ENCODE assay signal across 10 mouse cellular contexts in genomic region chr9:47471767-47472420, GRCm38 (mm10). TPM values are rescaled to one million over a fixed set of nuclear protein-coding genes. Genes with fewer than 3 reads are reported as not detected.
DNase-seq lines count a peak whose midpoint lies in the region; ATAC-seq and TF ChIP-seq lines count a peak whose summit lies in the region.
"Had no signal": no experiment of that assay in that cellular context is flagged by ENCODE, and none has a peak within 500 bp of the region (broad histone marks: within the 10 kb centered on the region; RNA-seq: fewer than 3 reads in every experiment).

No protein-coding gene starts in this region.

- no peak overlapping the region for H3K27ac ChIP-seq in liver, adult 2 months (replicated peaks; ENCODE audit: insufficient read depth, low read depth, low read length)
- no peak overlapping the region for H3K27ac ChIP-seq in liver, embryonic 12.5 days
- H3K27ac ChIP-seq in heart, embryonic 14.5 days (replicated peaks in 1 of 2; ENCODE audit: control insufficient read depth in 1 of 2, insufficient read depth in 1 of 2, low read depth in 2 of 2, low read length in 2 of 2): no peak overlapping the region
- H3K27ac ChIP-seq in lung, embryonic 15.5 days: peak overlapping the region; percentile 27
- H3K27ac ChIP-seq: neural tube, embryonic 12.5 days had no signal

- intact Hi-C loops in left cerebral cortex, postnatal 25 days (cut with DNase I): no loop called here
- intact Hi-C loops in gastrocnemius, postnatal 36 days (cut with DNase I): no loop called here

- WGBS in liver, adult 2 months: 33% methylated on average over 10 of the region's 10 CpGs
- WGBS in liver, embryonic 12.5 days (ENCODE audit: insufficient replicate concordance): 33% methylated on average over 10 of the region's 10 CpGs
- WGBS in heart, embryonic 14.5 days: 41% methylated on average over 10 of the region's 10 CpGs
- 43% methylated on average over 10 of the region's 10 CpGs for WGBS in lung, embryonic 15.5 days

- no peak for ATAC-seq in liver, embryonic 12.5 days
- ATAC-seq in heart, embryonic 14.5 days (ENCODE audit: insufficient number of reproducible peaks, insufficient read depth, low FRiP score, low read depth): peak; percentile 59; the same call in 1 of the 2 replicates
- ATAC-seq in lung, embryonic 15.5 days (ENCODE audit: borderline replicate concordance, extremely low read depth, low FRiP score, low TSS enrichment): no peak

- H3K9ac ChIP-seq in liver, adult 2 months (ENCODE audit: low read depth, low read length): no peak overlapping the region
- H3K9ac ChIP-seq in liver, embryonic 12.5 days: no peak overlapping the region
- H3K9ac ChIP-seq in heart, embryonic 14.5 days (ENCODE audit: low read length): no peak overlapping the region
- no peak overlapping the region for H3K9ac ChIP-seq in lung, embryonic 15.5 days
- H3K9ac ChIP-seq: neural tube, embryonic 12.5 days had no signal

- no peaks in the 10 kb centered on the region for H3K36me3 ChIP-seq in liver, adult 2 months (ENCODE audit: control insufficient read depth, insufficient read depth, low read length)
- H3K36me3 ChIP-seq in liver, embryonic 12.5 days: no peaks in the 10 kb centered on the region
- no peaks in the 10 kb centered on the region for H3K36me3 ChIP-seq in heart, embryonic 14.5 days (ENCODE audit: control insufficient read depth, insufficient read depth, low read length)
- H3K36me3 ChIP-seq in lung, embryonic 15.5 days: no peaks in the 10 kb centered on the region
- H3K36me3 ChIP-seq: neural tube, embryonic 12.5 days had no signal

- TF ChIP-seq CTCF in liver, adult 2 months (IDR thresholded peaks at IDR 0.05; ENCODE audit: low read depth, low read length): peak; percentile 20; the same call in 1 of the 2 replicates

- no peak overlapping the region for H3K4me2 ChIP-seq in liver, embryonic 12.5 days
- H3K4me2 ChIP-seq in heart, embryonic 14.5 days (ENCODE audit: low read length): no peak overlapping the region
- no peak overlapping the region for H3K4me2 ChIP-seq in lung, embryonic 15.5 days
- H3K4me2 ChIP-seq: neural tube, embryonic 12.5 days had no signal

- no peaks in the 10 kb centered on the region for H3K4me1 ChIP-seq in liver, adult 2 months (ENCODE audit: control insufficient read depth, insufficient read depth, low read length)
- H3K4me1 ChIP-seq in liver, embryonic 12.5 days: no peaks in the 10 kb centered on the region
- peaks cover 0 to 2% of the 10 kb centered on the region in 2 experiments; a peak in 2 of 4 replicates for H3K4me1 ChIP-seq in heart, embryonic 14.5 days (ENCODE audit: control insufficient read depth in 2 of 2, insufficient read depth in 2 of 2, low read length in 2 of 2)
- H3K4me1 ChIP-seq in lung, embryonic 15.5 days: peaks cover 6% of the 10 kb centered on the region; the same call in 1 of the 2 replicates

- H3K27me3 ChIP-seq in liver, adult 2 months (ENCODE audit: control insufficient read depth, insufficient read depth, low read length): no peaks in the 10 kb centered on the region
- no peaks in the 10 kb centered on the region for H3K27me3 ChIP-seq in liver, embryonic 12.5 days (replicated peaks)
- peaks cover 15% of the 10 kb centered on the region; the same call in 1 of the 2 replicates for H3K27me3 ChIP-seq in heart, embryonic 14.5 days (ENCODE audit: control insufficient read depth, insufficient read depth, low read length)
- H3K27me3 ChIP-seq in lung, embryonic 15.5 days: no peaks in the 10 kb centered on the region

- no peaks in the 10 kb centered on the region for H3K9me3 ChIP-seq in liver, embryonic 12.5 days (replicated peaks)
- no peaks in the 10 kb centered on the region for H3K9me3 ChIP-seq in heart, embryonic 14.5 days (ENCODE audit: control insufficient read depth, low read length)
- H3K9me3 ChIP-seq in lung, embryonic 15.5 days: no peaks in the 10 kb centered on the region
- H3K9me3 ChIP-seq: neural tube, embryonic 12.5 days had no signal

- TF ChIP-seq POLR2A in liver, adult 2 months (IDR thresholded peaks at IDR 0.05; ENCODE audit: extremely low read depth, insufficient read depth, low read length): no peak

- no peaks in the 10 kb centered on the region for H3K79me2 ChIP-seq in liver, adult 2 months (ENCODE audit: control insufficient read depth, insufficient read depth, low read length)

- peak; percentile 61 for DNase-seq in liver, adult 2 months (ENCODE audit: extremely low read depth, low read depth, low spot score)
- peak; percentile 65 for DNase-seq in cerebellum, adult 9-10 months
- DNase-seq in left cerebral cortex, postnatal 25 days (ENCODE audit: low spot score in 2 of 2): no peak
- no peak for DNase-seq in right cerebral cortex, postnatal 25 days
- DNase-seq in gastrocnemius, postnatal 36 days: no peak

- H3K4me3 ChIP-seq in liver, adult 2 months (ENCODE audit: insufficient read depth, low read depth, low read length): no peak overlapping the region
- H3K4me3 ChIP-seq in liver, embryonic 12.5 days: no peak overlapping the region
- H3K4me3 ChIP-seq in heart, embryonic 14.5 days (ENCODE audit: control insufficient read depth in 1 of 2, insufficient read depth in 1 of 2, low read depth in 1 of 2, low read length in 2 of 2): no peak overlapping the region
- H3K4me3 ChIP-seq in lung, embryonic 15.5 days: no peak overlapping the region
- H3K4me3 ChIP-seq: erythroblast, embryonic 14.5 days; neural tube, embryonic 12.5 days had no signal

RNA-seq across cellular contexts. Expression of gene Cadm1, which starts 58.1 kb away (rescaled TPM):
- 21.4 and 26.8 TPM in 2 replicates for total RNA-seq in liver, adult 2 months (2014; rRNA removed)
- 12.5 and 14.8 TPM in 2 replicates for polyA plus RNA-seq in liver, adult 2 months (2012; rRNA removed)
- 10.1 and 10.4 TPM in 2 replicates for polyA plus RNA-seq in liver, embryonic 12.5 days (2016; fragmentation: Nextera tagmentation; extraction: Ambion mirVana)
- 14.7 and 16.5 TPM in 2 replicates for polyA plus RNA-seq in heart, embryonic 14.5 days (2014; fragmentation: Nextera tagmentation; extraction: Ambion mirVana)
- 75.5 and 82.9 TPM in 2 replicates for polyA plus RNA-seq in lung, embryonic 15.5 days (2015; fragmentation: Nextera tagmentation; extraction: Ambion mirVana)
- total RNA-seq in left cerebral cortex, postnatal 25 days (2021): 100 to 1,000 TPM; 214 to 251 TPM
- 1 to 10 TPM; 2.3 to 3.2 TPM for total RNA-seq in gastrocnemius, postnatal 36 days (2021)

Comparison
In these comparisons a context has a peak if more than half of its experiments do, and no peak if none do; other contexts are left out.
1. DNase-seq: peak in liver, adult 2 months (single experiment) and cerebellum, adult 9-10 months (single experiment); none in left cerebral cortex, postnatal 25 days (0 of 2), right cerebral cortex, postnatal 25 days (single experiment) and gastrocnemius, postnatal 36 days (0 of 2).